Mouse (Mus musculus) spleen, adult 12 weeks (tissue): ENCODE measurements around the gene Usp18.

Source experiments
- DNase-seq: peaks from one replicate; pipeline ENCODE4 v3.0.0; 2022; ENCODE audit warnings: low spot score

Usp18 gene

DNA sequence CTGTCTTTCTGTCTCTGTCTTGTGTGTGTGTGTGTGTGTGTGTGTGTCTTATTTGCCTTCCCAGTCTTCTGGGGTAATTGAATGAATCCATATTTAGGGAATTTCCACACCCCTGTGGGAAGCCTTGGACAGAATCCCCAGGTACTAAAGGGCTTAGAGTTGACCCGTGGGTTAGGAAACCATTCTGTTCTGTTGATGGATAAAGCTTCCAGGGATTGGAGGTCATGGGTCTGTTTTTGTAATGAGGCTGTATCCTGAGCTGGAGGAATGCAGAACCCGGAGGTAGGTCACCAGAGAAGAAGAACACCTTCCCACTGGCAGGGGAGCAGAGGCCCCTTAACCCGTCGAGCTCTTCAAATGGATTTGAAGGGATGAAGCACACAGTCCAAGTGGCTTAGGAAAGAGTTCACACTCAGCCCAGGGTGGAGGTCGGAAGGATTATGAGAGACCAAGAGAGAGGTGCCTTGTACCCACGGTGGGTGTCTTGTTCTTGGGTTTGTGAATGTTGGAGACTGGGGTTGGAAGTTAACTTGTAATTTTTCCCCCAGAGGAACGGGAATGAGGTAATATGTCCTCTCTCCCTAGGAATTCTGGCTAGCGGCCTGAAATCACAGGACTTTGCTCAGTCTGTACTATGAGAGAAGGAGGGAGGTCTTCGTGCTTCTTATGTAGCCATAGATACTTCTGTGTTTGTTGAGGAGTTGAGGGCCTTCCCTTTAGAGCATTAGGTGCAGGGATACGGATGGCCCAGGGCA is 57.9 kb downstream of the Usp18 start:
- no peak for DNase-seq

DNA sequence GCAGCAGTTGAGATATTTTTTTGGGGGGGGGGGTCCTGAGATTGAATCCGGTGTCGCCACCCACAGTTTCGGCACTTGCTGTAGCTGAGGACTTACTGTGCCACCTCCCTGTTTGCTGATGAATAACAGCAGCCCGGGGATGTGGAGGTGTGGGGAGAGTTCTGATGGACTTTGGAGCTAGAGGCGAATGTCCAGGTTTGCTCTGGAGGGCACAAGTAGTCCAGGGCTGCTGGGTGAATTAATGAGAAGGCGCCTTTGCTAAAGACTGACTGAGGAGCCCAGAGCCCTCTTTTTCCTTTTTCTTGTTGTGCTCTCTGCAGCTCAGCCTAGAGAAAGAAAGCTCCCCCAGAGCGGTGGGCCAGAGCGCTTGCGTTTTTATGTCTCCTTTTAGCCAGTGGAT is 58.9 kb downstream of the Usp18 start:
- no peak for DNase-seq

DNA sequence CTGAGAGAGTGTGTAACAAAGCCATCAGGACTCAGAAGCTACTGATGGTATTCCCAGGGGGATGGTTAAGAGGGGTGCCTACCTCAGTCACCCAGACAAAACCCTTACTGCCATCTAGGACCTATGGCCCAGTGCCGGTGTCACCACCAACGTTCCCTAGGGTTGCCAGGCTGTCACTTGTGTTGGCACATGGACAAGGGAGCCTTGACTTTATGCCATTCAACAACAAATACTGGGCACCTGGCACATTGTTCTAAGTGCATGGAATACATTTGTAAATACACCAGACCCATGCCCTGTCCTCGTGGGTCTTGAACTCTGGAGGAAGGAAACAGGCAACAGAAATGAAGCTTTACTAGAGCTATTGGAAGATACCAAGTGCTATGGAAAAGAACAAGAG is 59.9 kb downstream of the Usp18 start:
- DNase-seq, result no peak

DNA sequence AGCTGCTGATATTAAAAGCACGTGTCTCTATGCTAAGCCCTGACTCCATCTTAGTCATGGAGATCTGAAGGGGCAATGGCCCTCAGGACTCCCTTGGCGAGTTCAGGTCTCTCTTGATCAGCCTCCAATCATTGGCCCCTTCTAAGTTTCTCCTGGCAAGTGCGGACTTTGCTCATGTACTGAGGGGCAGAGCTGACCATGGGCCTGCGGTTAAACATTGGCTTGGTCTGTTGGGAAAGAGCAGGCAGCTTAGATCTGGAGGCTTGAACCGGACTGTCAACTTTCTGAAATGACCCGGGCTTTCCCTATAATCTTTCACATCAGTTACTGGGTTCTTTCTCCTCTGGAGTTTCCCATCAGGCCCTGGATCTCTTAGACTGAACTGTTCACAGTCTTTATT is 65.3 kb downstream of the Usp18 start:
- DNase-seq, result no peak

DNA sequence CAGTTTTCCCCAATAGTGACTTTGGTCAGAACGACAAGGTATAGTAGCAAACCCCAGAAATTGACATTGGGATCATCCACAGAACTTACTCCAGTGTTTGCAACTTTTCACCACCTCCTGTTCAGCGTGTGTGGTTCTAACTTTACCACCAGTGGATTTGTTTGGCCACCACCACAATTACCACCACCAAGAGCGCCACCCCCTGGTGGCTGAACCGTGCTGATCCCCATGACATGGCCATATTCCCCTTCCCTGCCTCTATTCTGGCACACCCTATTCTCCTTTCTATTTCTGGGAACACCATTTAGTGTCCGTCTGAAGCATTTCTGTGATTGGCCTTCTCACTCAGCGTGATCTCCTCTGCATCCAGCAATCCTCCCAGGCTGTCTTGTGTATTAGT is 73.4 kb downstream of the Usp18 start:
- no peak for DNase-seq
